Mouse (Mus musculus) spleen, adult 2 months (tissue): ENCODE results near the gene Iqch.

Experiments
- CTCF ChIP-seq: fragments of 200-500 bp; IDR thresholded peaks from 2 replicates; pipeline ENCODE4 v1.5.1; 2011; ENCODE audit warnings: mild to moderate bottlenecking, inconsistent platforms; ENCODE audit not compliant: insufficient read depth, insufficient read length, insufficient replicate concordance; ENCODE audit errors: extremely low read depth
- POLR2A ChIP-seq: fragments of 200-500 bp; IDR thresholded peaks from 2 replicates; pipeline ENCODE4 v1.6.1; 2011; ENCODE audit warnings: low read depth, low read length, inconsistent platforms

DNA sequence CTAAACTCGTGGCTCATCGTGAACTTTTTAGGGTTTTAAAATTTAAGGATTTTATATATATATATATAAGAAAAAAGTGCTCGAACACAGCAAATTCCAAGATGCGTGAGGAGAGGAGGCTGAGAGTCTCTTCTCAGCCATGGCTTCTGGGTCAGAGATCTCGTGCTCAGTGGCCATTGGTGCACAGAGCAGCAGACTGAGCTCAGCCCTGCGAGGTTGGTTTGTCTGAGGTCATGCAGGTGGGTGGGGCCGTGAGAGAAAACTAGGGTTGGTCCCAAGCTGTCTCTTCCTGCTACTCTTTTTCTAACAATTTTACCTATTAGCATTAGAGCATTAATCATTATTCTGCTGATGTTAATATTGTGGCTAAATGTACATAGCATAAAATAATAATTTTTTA, 31.0 kb upstream of the Iqch start:
- TF ChIP-seq CTCF, result no peak
- TF ChIP-seq POLR2A, result no peak
